Mouse (Mus musculus) layer of hippocampus, adult 18-20 months (tissue): ENCODE data around the gene Btnl4. TPM values are rescaled to one million over a fixed set of nuclear protein-coding genes. Genes with fewer than 3 reads are reported as not detected.

Experiments used
- DNase-seq, 2 experiments: peaks; one replicate each; pipeline ENCODE4 v3.0.0; 2022; ENCODE audit warnings: low spot score in 2 of 2
- total RNA-seq, 2 experiments: library from RNA; stranded (reverse); gene quantifications; 2 replicates each; pipeline ENCODE4 v1.2.3; 2021

Gene Btnl4
- total RNA-seq, 2 experiments from 2014 or later, result not detected

- DNase-seq, result no peak
Observed at GRCm38 (mm10) chr17:34437606-34438005, 39.5 kb downstream of the Btnl4 start.

DNA sequence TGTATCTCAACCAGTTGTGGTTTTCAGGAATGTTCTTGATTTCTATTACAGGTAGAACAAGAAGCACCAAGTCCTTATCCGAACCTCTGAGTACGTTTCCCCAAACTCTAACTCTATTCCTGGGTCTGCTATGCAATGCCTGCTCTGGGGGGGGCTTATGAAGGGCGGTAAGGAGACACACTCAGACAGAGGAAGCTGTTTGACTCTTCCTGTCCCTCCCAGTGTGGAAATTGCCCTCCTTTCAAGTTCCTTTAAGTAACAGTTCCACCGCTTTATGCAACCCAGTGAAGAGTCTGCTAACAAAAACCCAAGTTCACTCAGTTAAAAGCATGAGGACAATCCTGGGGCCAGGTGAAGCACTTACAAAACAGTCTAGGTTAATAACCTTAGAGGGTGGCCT is 40.0 kb downstream of the Btnl4 start:
- no peak for DNase-seq

DNA sequence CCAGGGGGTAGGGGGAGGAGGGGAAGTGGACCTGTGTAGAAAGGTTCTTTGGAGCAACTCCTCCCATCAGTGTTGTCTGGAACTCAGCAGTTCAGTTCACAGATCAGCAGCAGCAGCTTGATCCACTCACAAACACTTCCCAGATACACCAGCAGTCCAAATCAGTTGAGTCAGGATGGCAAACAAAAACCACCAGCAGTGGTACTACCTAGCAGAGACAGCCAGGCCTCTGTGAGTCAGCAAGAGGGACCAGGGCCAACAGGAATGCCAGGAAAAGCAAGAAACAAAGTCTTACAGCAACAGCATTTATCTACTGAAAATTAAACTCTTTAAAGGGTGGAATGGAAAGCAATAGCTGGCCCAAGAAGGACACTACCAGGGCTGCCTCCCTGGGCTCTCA is 49.5 kb downstream of the Btnl4 start:
- DNase-seq, result peak in 1 of 2 experiments; percentile 8

GRCm38 (mm10) chr17:34420014-34420413 is 57.1 kb downstream of the Btnl4 start:
- no peak for DNase-seq

Other genes with a start within 250 kb of the Btnl4 start
- under 1 TPM; 0.20 to 0.37 TPM for gene H2-Ob, start 238.4 kb downstream of the Btnl4 start, total RNA-seq
- gene H2-Ab1, start 219.6 kb downstream of the Btnl4 start, total RNA-seq, result 1 to 10 TPM; 1.3 to 1.9 TPM
- gene H2-Aa, start 189.5 kb downstream of the Btnl4 start, total RNA-seq, result 1 to 10 TPM; 1.3 to 1.4 TPM
- gene H2-Eb1, start 171.5 kb downstream of the Btnl4 start, total RNA-seq, result 1 to 10 TPM; 1.6 to 2.0 TPM
- gene H2-Eb2, start 151.7 kb downstream of the Btnl4 start, total RNA-seq, result not detected
- gene Btnl2, start 122.5 kb downstream of the Btnl4 start, total RNA-seq, result under 1 TPM; 0.28 to 0.87 TPM
- gene Btnl1, start 100.2 kb downstream of the Btnl4 start, total RNA-seq, result not detected
- gene BC051142, start 78.5 kb downstream of the Btnl4 start, total RNA-seq, result 1 to 10 TPM; 2.1 to 4.5 TPM
- gene Btnl6, start 40.0 kb upstream of the Btnl4 start, total RNA-seq, result not detected
- gene Notch4, start 87.0 kb upstream of the Btnl4 start, total RNA-seq, result 1 to 10 TPM; 9.0 TPM
- gene Gpsm3, start 112.5 kb upstream of the Btnl4 start, total RNA-seq, result 1 to 10 TPM; 1.8 to 2.2 TPM
- 10 to 100 TPM; 67.3 to 69.1 TPM for gene Pbx2, start 113.9 kb upstream of the Btnl4 start, total RNA-seq
- gene Ager, start 120.5 kb upstream of the Btnl4 start, total RNA-seq, result under 1 TPM; 0.61 to 0.67 TPM
- gene Rnf5, start 126.4 kb upstream of the Btnl4 start, total RNA-seq, result 10 to 100 TPM; 81.8 to 81.9 TPM
- 100 to 1,000 TPM; 162 to 175 TPM for gene Agpat1, start 126.9 kb upstream of the Btnl4 start, total RNA-seq
- 1 to 10 TPM; 2.0 to 2.4 TPM for gene Egfl8, start 138.7 kb upstream of the Btnl4 start, total RNA-seq
- gene Ppt2, start 151.2 kb upstream of the Btnl4 start, total RNA-seq, result 10 to 100 TPM; 47.9 to 49.3 TPM
- gene Prrt1, start 152.2 kb upstream of the Btnl4 start, total RNA-seq, result 100 to 1,000 TPM; 265 to 276 TPM
- gene Fkbpl, start 167.4 kb upstream of the Btnl4 start, total RNA-seq, result 10 to 100 TPM; 16.6 to 18.0 TPM
- gene Atf6b, start 169.8 kb upstream of the Btnl4 start, total RNA-seq, result 10 to 100 TPM; 83.4 to 95.0 TPM
- gene Tnxb, start 193.2 kb upstream of the Btnl4 start, total RNA-seq, result 10 to 100 TPM; 12.1 to 12.3 TPM